Mouse (Mus musculus) lung, adult 2 months (tissue): ENCODE data around the gene Car14.

Source experiments
- CTCF ChIP-seq: fragments of 200-500 bp; IDR thresholded peaks from 2 replicates; pipeline ENCODE4 v1.5.1; 2011; ENCODE audit warnings: mild to moderate bottlenecking, low read length, control low read depth; ENCODE audit not compliant: insufficient read depth
- POLR2A ChIP-seq: fragments of 200-500 bp; IDR thresholded peaks from 2 replicates; pipeline ENCODE4 v1.6.1; 2011; ENCODE audit warnings: low read depth, mild to moderate bottlenecking, control low read depth, low read length, borderline replicate concordance; ENCODE audit errors: extremely low read depth

DNA sequence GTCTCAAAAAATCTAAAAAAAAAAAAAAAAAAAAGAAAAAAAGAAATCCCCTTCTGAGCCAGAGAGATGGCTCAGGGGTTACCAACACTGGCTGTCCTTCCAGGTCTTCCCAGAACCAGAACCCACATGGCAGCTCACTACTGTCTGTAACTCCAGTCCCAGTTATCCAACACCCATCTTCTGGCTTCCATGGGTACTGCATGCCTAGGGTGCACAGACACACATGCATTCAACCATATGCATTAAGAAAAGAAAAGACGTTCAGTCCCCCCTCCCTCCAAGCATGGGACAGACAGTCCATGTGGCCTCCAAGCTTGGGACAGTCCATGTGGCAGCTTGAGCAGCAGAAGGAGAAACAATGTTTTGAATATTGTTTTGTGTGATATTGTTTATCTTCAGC, 27.7 kb upstream of the Car14 start:
- no peak for TF ChIP-seq CTCF
- no peak for TF ChIP-seq POLR2A
